Mouse (Mus musculus) retina, embryonic 14.5 days (tissue): Measurements from ENCODE around the gene Zfp990.
"Not testable (repeated sequence)": the region's sequence is repeated elsewhere in the genome, so short reads cannot be mapped to it uniquely, and the experiment has no call there.

Source experiments
- DNase-seq: peaks from one replicate; pipeline ENCODE4 v3.0.0-alpha.2; 2015; ENCODE audit warnings: low spot score

Gene Zfp990

GRCm38 (mm10) chr4:145510459-145510858 is at the start of gene Zfp990:
Gene Zfp990, plus strand, starts transcription at chr4:145510759.
- DNase-seq = not testable (repeated sequence)

- not testable (repeated sequence) for DNase-seq
Measured at GRCm38 (mm10) chr4:145463553-145464253, 46.9 kb upstream of the Zfp990 start.

- no peak for DNase-seq
Measured at GRCm38 (mm10) chr4:145478128-145478527, 32.4 kb upstream of the Zfp990 start.

GRCm38 (mm10) chr4:145480699-145481098 is 29.9 kb upstream of the Zfp990 start:
- not testable (repeated sequence) for DNase-seq

- DNase-seq = no peak
Measured at GRCm38 (mm10) chr4:145489396-145489795, 21.2 kb upstream of the Zfp990 start.

- DNase-seq = no peak
Measured at GRCm38 (mm10) chr4:145492132-145492531, 18.4 kb upstream of the Zfp990 start.

- not testable (repeated sequence) for DNase-seq
Measured at GRCm38 (mm10) chr4:145493316-145493715, 17.2 kb upstream of the Zfp990 start.

- DNase-seq = not testable (repeated sequence)
Measured at GRCm38 (mm10) chr4:145514637-145515036, 4.1 kb downstream of the Zfp990 start.

GRCm38 (mm10) chr4:145515776-145516565 is 5.4 kb downstream of the Zfp990 start:
- DNase-seq = not testable (repeated sequence)

GRCm38 (mm10) chr4:145517391-145517790 is 6.8 kb downstream of the Zfp990 start:
- DNase-seq = not testable (repeated sequence)

- DNase-seq = not testable (repeated sequence)
Measured at GRCm38 (mm10) chr4:145543861-145544260, 33.3 kb downstream of the Zfp990 start.

GRCm38 (mm10) chr4:145545106-145545505 is 34.5 kb downstream of the Zfp990 start:
- DNase-seq = not testable (repeated sequence)

- not testable (repeated sequence) for DNase-seq
Measured at GRCm38 (mm10) chr4:145545734-145546349, 35.3 kb downstream of the Zfp990 start.

- not testable (repeated sequence) for DNase-seq
Measured at GRCm38 (mm10) chr4:145546477-145546876, 35.9 kb downstream of the Zfp990 start.

GRCm38 (mm10) chr4:145556680-145557079 is 46.1 kb downstream of the Zfp990 start:
- no peak for DNase-seq

GRCm38 (mm10) chr4:145559505-145560099 is 49.0 kb downstream of the Zfp990 start:
- DNase-seq = no peak

GRCm38 (mm10) chr4:145564111-145564821 is 53.7 kb downstream of the Zfp990 start:
- DNase-seq = no peak

GRCm38 (mm10) chr4:145570461-145570860 is 59.9 kb downstream of the Zfp990 start:
- not testable (repeated sequence) for DNase-seq

- not testable (repeated sequence) for DNase-seq
Measured at GRCm38 (mm10) chr4:145576623-145577022, 66.1 kb downstream of the Zfp990 start.

GRCm38 (mm10) chr4:145580333-145580732 is 69.8 kb downstream of the Zfp990 start:
- DNase-seq = not testable (repeated sequence)

GRCm38 (mm10) chr4:145585078-145585477 is 74.5 kb downstream of the Zfp990 start, which contains the start of gene Gm13212:
Gene Gm13212, plus strand, starts transcription at chr4:145585166.
- peak; percentile 47 for DNase-seq
